Mouse (Mus musculus) embryo, embryonic 10.5 days (tissue): Measurements from ENCODE around the gene AC140267.1.
A peak's percentile ranks its signal among the peaks of the same experiment; 100 is the strongest.

Experiments
- DNase-seq: peaks from one replicate; pipeline ENCODE4 v3.0.0-alpha.2; 2015; ENCODE audit warnings: low spot score

The AC140267.1 gene

DNA sequence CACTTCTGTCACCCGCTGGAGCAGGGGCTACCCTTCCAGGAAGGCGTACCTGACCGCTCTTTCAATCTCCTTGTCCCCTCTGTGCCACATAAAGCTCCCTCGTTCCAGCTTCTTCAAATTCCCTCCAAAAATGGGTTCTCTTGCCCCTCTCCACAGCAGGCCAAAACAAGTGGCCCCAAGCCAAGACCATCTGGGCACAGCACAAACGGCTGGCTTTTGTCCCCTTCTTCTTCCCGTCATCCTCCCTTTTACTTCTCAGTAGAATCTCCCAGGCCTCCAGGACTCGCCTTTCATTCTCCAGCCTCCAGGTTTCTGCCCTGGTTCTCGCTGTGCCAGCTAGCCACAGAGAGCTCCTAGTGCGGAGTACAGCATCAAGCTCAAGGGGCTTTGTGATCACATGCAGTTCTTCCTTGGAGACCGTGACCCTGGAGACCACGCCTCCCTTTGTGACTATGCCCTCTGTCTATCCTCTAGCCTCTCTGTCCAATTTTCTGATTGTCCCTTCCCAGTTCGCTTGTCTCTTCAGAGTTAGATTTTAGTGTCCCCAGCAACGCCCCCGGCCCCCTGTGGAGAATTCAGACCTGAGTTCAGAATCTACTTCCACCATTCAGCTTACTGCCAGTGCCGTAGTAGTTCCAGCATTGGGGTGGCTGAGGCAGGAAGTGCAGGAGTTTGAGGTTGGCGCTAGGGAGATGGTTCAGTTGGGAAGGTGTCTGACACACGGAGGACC lies 7.4 kb upstream of the AC140267.1 start:
- peak; percentile 5 for DNase-seq

DNA sequence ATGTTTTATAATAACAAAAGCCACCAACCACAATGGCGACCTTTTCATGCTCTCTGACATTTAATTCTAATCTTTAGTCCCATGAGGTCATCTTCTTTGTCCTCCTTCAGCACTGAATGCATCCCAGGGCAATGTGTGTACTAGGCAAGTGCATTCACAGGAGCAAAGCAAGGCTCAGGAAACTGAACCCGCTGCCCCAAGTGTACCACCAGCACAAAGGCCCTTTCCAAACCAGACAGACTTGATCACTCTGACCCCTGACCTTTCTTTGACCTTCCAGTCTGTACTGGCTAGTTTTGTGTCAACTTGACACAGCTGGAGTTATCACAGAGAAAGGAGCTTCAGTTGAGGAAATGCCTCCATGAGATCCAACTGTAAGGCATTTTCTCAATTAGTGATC lies 3.3 kb upstream of the AC140267.1 start:
- DNase-seq = peak; percentile 75

DNA sequence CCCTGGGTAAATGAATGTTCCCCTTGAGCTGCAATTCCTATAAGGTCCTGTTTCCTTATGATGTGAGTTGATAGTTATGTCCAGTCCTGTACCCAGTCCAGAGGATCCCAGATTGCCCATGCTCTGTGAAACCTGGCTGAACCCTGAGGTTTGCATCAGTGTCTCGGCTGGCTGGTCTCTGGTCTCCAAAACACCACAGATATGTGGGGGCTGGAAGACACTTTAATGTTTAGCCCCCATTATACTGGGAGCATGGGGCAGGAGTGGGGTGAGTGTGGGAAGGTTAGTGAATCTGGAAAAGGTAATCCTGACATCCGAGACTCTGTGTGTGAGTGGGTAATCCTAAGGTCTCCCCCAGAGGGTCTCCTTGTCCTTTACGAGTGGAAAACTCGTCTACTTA lies 2.6 kb upstream of the AC140267.1 start:
- no peak for DNase-seq

GRCm38 (mm10) chr15:80233733-80234509 lies 1.7 kb upstream of the AC140267.1 start, which contains the start of gene Mief1:
Gene Mief1 (plus strand): TSS chr15:80234018.
- peak; percentile 97 for DNase-seq

DNA sequence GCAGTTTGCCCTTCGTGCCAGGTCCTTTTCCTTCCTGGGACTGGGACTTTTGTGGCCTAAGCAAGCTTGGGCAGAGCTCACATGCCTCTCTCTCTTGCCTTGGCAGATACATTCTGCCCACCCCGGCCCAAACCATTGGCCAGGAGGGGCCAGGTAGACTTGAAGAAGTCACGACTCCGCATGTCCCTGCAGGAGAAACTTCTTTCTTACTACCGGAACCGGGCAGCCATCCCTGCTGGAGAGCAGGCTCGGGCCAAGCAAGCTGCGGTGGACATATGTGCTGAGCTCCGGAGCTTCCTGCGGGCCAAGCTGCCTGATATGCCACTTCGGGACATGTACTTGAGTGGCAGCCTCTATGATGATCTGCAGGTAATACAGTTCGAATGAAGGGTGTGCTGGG lies 12.5 kb downstream of the AC140267.1 start:
- no peak for DNase-seq

DNA sequence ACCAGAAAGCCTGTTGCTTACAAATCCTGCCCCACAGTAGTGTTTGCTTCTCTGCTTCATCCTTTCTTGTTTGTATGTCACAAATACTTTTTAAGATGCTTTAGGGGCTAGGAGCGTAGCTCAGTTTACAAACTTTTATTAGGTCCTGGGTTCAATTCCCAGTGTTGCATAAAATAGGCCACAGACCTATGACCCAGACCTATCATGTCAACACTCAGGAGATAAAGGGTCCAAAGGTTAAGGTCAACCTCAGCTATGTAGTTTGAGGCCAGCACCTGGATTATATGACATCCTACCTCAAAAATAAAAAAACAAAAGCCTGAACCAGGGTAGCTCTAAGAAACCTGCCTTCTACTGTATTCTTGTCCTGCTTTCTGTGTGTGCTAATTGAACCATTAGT lies 13.0 kb downstream of the AC140267.1 start:
- DNase-seq = no peak

- DNase-seq = no peak
Measured at GRCm38 (mm10) chr15:80249672-80250071, 14.0 kb downstream of the AC140267.1 start.

GRCm38 (mm10) chr15:80250586-80250985 lies 15.0 kb downstream of the AC140267.1 start:
- DNase-seq = no peak

DNA sequence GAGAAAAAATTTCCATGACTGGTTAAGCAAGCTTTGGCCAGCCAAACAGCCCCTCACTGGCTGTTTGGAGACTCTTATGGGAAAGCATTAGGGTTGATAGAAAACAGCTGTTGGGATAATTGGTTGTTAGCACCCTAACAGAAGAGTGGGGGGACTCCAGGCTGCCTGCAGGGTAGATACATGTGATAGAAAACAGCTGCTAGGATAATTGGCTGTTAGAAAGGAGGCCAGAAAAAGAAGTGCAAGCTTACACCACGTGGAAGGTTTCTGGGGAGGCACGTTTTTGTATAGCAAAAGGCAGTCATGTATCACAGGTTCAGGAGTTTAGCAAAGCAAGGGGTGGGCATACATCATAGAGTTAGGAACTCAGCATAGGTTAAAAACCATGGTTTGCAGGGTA lies 17.9 kb downstream of the AC140267.1 start:
- peak; percentile 63 for DNase-seq

GRCm38 (mm10) chr15:80254207-80254606 lies 18.6 kb downstream of the AC140267.1 start:
- no peak for DNase-seq

DNA sequence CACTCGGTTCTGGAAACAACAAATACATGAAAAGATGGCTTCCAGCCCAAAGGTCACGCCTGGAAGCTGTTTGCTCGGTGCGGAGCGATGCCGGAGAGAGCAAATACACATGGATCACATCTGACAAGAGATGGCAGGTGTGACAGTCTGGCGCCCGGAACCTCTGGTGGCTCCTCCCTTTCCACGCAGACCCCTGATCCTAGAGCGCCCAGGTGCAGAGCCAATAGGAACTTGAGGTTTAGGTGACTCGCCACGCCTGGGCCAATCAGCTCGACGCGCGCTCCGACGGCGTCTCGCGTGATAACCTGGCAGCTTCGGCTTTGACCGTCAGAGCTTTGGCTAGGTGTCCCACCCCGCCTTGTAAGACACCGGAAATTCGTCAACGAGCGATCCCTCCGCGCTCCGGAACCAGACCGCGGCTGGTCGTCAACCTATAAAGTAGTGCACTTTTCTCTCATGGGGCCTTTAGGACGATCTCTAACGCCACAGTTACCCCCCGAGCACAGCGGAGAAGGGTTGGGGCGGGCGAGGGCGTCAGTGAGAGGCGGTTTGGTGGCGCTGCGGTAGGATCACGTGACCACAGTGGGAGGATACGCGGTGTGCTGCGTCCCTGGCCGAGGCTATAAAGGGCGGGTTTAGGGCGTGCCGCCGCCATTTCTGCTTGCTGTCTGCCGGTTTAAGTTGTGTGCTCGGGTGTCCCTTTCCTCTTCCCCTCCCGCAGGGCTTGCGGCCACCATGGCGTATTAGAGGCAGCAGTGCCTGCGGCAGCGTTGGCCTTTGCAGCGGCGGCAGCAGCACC lies 19.4 kb downstream of the AC140267.1 start, which contains the start of gene Atf4:
Atf4 (plus strand) TSS at position 338 of the 799 bp plus-strand sequence.
- DNase-seq = peak; percentile 99

- DNase-seq = peak; percentile 87
Measured at GRCm38 (mm10) chr15:80255646-80256121, 20.0 kb downstream of the AC140267.1 start.

DNA sequence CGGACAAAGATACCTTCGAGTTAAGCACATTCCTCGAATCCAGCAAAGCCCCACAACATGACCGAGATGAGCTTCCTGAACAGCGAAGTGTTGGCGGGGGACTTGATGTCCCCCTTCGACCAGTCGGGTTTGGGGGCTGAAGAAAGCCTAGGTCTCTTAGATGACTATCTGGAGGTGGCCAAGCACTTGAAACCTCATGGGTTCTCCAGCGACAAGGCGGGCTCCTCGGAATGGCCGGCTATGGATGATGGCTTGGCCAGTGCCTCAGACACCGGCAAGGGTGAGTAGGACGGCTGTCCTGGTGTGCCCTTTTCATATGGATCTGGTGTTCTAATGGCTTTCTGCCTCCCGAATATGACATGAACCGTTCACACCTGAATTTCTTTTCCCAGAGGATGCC lies 20.6 kb downstream of the AC140267.1 start:
- DNase-seq = no peak

DNA sequence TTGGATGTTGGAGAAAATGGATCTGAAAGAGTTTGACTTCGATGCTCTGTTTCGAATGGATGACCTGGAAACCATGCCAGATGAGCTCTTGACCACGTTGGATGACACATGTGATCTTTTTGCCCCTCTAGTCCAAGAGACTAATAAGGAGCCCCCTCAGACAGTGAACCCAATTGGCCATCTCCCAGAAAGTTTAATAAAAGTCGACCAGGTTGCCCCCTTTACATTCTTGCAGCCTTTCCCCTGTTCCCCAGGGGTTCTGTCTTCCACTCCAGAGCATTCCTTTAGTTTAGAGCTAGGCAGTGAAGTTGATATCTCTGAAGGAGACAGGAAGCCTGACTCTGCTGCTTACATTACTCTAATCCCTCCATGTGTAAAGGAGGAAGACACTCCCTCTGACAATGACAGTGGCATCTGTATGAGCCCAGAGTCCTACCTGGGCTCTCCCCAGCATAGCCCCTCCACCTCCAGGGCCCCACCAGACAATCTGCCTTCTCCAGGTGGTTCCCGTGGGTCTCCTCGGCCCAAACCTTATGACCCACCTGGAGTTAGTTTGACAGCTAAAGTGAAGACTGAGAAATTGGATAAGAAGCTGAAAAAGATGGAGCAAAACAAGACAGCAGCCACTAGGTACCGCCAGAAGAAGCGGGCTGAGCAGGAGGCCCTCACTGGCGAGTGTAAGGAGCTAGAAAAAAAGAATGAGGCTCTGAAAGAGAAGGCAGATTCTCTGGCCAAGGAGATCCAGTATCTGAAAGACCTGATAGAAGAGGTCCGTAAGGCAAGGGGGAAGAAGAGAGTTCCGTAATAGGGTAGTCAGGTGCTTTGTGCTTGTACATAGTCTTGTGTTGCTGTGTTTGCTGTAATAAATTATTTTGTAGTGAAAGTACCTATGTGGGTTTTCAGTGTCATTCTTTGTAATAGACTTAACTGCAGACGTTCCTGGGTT lies 21.3 kb downstream of the AC140267.1 start:
- DNase-seq = no peak

- DNase-seq = no peak
Measured at GRCm38 (mm10) chr15:80257602-80258239, 22.1 kb downstream of the AC140267.1 start.

DNA sequence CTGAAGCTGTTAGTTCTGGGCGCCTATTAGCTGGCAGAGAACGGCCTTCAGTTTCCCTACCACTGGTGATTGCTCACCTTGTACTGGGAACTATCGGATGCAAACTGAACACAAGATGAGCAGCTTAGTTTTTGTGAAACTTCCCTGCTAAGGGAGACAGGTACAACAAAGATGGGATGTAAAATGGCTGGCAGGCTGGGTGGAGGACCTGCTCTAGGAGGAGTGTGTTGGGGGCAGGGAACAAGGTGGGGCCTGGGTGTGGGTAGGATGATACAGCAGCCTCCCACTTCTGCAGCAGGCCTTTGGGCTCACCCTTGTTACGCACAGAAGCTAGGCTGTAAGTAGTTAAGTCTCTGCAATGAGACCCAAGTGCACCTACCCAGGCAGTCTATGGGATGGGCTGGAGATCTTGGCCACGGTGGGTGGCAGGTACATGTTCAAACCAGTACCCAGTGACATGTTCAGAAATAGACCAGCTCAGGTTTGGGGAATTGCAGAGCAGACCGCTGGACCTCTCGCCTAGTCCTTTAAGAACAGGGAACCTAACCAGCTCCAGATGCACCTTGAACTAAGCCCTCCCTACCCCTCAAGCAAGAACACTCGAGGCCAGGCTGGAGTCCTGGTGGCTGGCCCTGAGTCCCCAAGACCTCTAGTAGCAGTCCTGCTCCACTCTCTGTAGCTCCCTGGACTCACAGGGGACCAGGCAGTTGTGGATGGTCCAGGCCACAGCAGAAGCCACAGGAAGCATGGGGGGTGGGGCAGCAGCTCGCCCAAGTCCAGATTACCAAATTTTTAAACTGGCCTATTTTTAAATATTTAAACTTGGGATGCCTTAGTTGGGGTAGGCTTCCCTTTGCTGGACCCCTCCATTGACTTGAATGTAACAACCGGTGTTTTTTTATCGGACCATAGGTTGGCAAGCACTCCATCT lies 22.9 kb downstream of the AC140267.1 start:
- peak; percentile 19 for DNase-seq

GRCm38 (mm10) chr15:80259406-80260045 lies 23.9 kb downstream of the AC140267.1 start:
- no peak for DNase-seq

- peak; percentile 88 for DNase-seq
Measured at GRCm38 (mm10) chr15:80260677-80261076, 25.0 kb downstream of the AC140267.1 start.

GRCm38 (mm10) chr15:80261100-80261499 lies 25.5 kb downstream of the AC140267.1 start:
- DNase-seq = no peak
